Mouse (Mus musculus): Measurements from ENCODE around the gene Kiz.

The Kiz gene

GRCm38 (mm10) chr2:146865781-146866180, 10.1 kb downstream of the Kiz start:
- in situ Hi-C loops (cut with MboI, MseI), result loop anchor here (25.0 kb wide), 1 partner anchor 928 kb away; the partner anchor contains the start of genes Cfap61 and Crnkl1

GRCm38 (mm10) chr2:146871300-146872269, 15.9 kb downstream of the Kiz start:
- in situ Hi-C loops (cut with MboI, MseI), result loop anchor here (25.0 kb wide), 1 partner anchor 934 kb away; the partner anchor contains the start of genes Cfap61 and Crnkl1

- in situ Hi-C loops (cut with MboI, MseI), result loop anchor here (25.0 kb wide), 1 partner anchor 935 kb away; the partner anchor contains the start of genes Cfap61 and Crnkl1
These were observed 17.0 kb downstream of the Kiz start for GRCm38 (mm10) chr2:146872697-146873096.

- in situ Hi-C loops (cut with MboI, MseI), result loop anchor here (25.0 kb wide), 1 partner anchor 937 kb away; the partner anchor contains the start of genes Cfap61 and Crnkl1
These were observed 18.3 kb downstream of the Kiz start for GRCm38 (mm10) chr2:146873881-146874441.

GRCm38 (mm10) chr2:146877423-146878098, 21.9 kb downstream of the Kiz start:
- in situ Hi-C loops (cut with MboI, MseI), result no loop called here

GRCm38 (mm10) chr2:146881623-146882022, 26.0 kb downstream of the Kiz start:
- in situ Hi-C loops (cut with MboI, MseI), result no loop called here

GRCm38 (mm10) chr2:146884291-146884855, 28.7 kb downstream of the Kiz start:
- in situ Hi-C loops (cut with MboI, MseI), result no loop called here

- in situ Hi-C loops (cut with MboI, MseI), result no loop called here
These were observed 33.2 kb downstream of the Kiz start for GRCm38 (mm10) chr2:146888786-146889414.

GRCm38 (mm10) chr2:146898977-146899376, 43.3 kb downstream of the Kiz start:
- in situ Hi-C loops (cut with MboI, MseI), result no loop called here

- in situ Hi-C loops (cut with MboI, MseI), result no loop called here
These were observed 60.4 kb downstream of the Kiz start for GRCm38 (mm10) chr2:146916085-146916484.

GRCm38 (mm10) chr2:146917770-146918169, 62.1 kb downstream of the Kiz start:
- in situ Hi-C loops (cut with MboI, MseI), result no loop called here

GRCm38 (mm10) chr2:146920375-146921160, 64.9 kb downstream of the Kiz start:
- in situ Hi-C loops (cut with MboI, MseI), result no loop called here

- in situ Hi-C loops (cut with MboI, MseI), result no loop called here
These were observed 69.6 kb downstream of the Kiz start for GRCm38 (mm10) chr2:146925296-146925695.

GRCm38 (mm10) chr2:146925846-146926245, 70.2 kb downstream of the Kiz start:
- in situ Hi-C loops (cut with MboI, MseI), result no loop called here

GRCm38 (mm10) chr2:146948223-146948776, 92.6 kb downstream of the Kiz start:
- in situ Hi-C loops (cut with MboI, MseI), result no loop called here

- in situ Hi-C loops (cut with MboI, MseI), result loop anchor here (5.0 kb wide), 1 partner anchor 221 kb away; no protein-coding TSS in a partner anchor
These were observed 100.7 kb downstream of the Kiz start for GRCm38 (mm10) chr2:146956366-146956765.

- in situ Hi-C loops (cut with MboI, MseI), result loop anchor here (5.0 kb wide), 1 partner anchor 219 kb away; no protein-coding TSS in a partner anchor
These were observed 102.8 kb downstream of the Kiz start for GRCm38 (mm10) chr2:146958398-146958911.

GRCm38 (mm10) chr2:146958951-146959821, 103.5 kb downstream of the Kiz start:
- in situ Hi-C loops (cut with MboI, MseI), result loop anchor here (5.0 kb wide), 1 partner anchor 218 kb away; no protein-coding TSS in a partner anchor
